Mouse (Mus musculus) embryonic facial prominence, embryonic 10.5 days (tissue): ENCODE data around the gene Slc16a4. TPM values are rescaled to one million over a fixed set of nuclear protein-coding genes. Genes with fewer than 3 reads are reported as not detected.

Experiments
- DNase-seq: peaks from one replicate; pipeline ENCODE4 v3.0.0-alpha.2; 2017; ENCODE audit warnings: low spot score
- H3K27ac ChIP-seq: fragments of 300-500 bp; sonication (generic); replicated peaks from 2 replicates; pipeline ENCODE4 v1.5.1; 2016; ENCODE audit warnings: mild to moderate bottlenecking
- H3K27me3 ChIP-seq: fragments of 300-500 bp; sonication (generic); replicated peaks from 2 replicates; pipeline ENCODE4 v1.6.1; 2016; ENCODE audit warnings: low read depth, mild to moderate bottlenecking; ENCODE audit not compliant: poor library complexity, severe bottlenecking
- H3K36me3 ChIP-seq: fragments of 300-500 bp; sonication (generic); replicated peaks from 2 replicates; pipeline ENCODE4 v1.6.1; 2016; ENCODE audit warnings: mild to moderate bottlenecking, moderate library complexity
- H3K4me1 ChIP-seq: fragments of 300-500 bp; sonication (generic); 2 replicates; pipeline ENCODE4 v1.6.1; 2016
- H3K4me3 ChIP-seq: fragments of 300-500 bp; sonication (generic); 2 replicates; pipeline ENCODE4 v1.5.1; 2016; ENCODE audit warnings: mild to moderate bottlenecking, moderate library complexity
- H3K9me3 ChIP-seq: fragments of 300-500 bp; sonication (generic); 2 replicates; pipeline ENCODE4 v1.6.1; 2016; ENCODE audit warnings: mild to moderate bottlenecking
- WGBS: fragments of 180-500 bp; shearing (Covaris S2); methylation state at CpG from one replicate; pipeline ENCODE4 v1.1.7; 2016; 5-methylcytosine and 5-hydroxymethylcytosine counted together
- polyA plus RNA-seq: library from polyadenylated mRNA; unstranded; fragments of >200 nt; fragmentation: Nextera tagmentation; extraction: Ambion mirVana; gene quantifications from 2 replicates; pipeline ENCODE4 v1.2.1, GENCODE M21; 2016

Slc16a4 gene
- polyA plus RNA-seq, 1 experiment from 2014 or later = 2.1 TPM

- 96% methylated on average over 2 of the region's 2 CpGs for WGBS
- Histone ChIP-seq H3K27ac (no peak overlapping the region), H3K36me3 (peaks cover 88% of the 10 kb centered on the region), H3K27me3 (no peaks in the 10 kb centered on the region), H3K9me3 (no peaks in the 10 kb centered on the region), H3K4me3 (no peak overlapping the region), H3K4me1 (peaks cover 27% of the 10 kb centered on the region)
- no peak for DNase-seq
Measured at GRCm38 (mm10) chr3:107321141-107321540, 30.1 kb downstream of the Slc16a4 start.

GRCm38 (mm10) chr3:107321776-107322175, 30.7 kb downstream of the Slc16a4 start:
- Histone ChIP-seq H3K36me3 (peaks cover 87% of the 10 kb centered on the region), H3K27me3 (no peaks in the 10 kb centered on the region)

GRCm38 (mm10) chr3:107326442-107326841, 35.4 kb downstream of the Slc16a4 start:
- no peaks in the 10 kb centered on the region for H3K9me3 ChIP-seq
- H3K4me1 ChIP-seq = peaks cover 51% of the 10 kb centered on the region
- no peaks in the 10 kb centered on the region for H3K27me3 ChIP-seq
- peaks cover 95% of the 10 kb centered on the region for H3K36me3 ChIP-seq
- H3K4me3 ChIP-seq = no peak overlapping the region
- WGBS = 96% methylated on average over 1 of the region's 1 CpGs
- no peak overlapping the region for H3K27ac ChIP-seq
- DNase-seq = no peak

More at GRCm38 (mm10) chr3:107321776-107322175, 30.7 kb downstream of the Slc16a4 start:
- peaks cover 27% of the 10 kb centered on the region for H3K4me1 ChIP-seq
- no peak for DNase-seq
- no peak overlapping the region for H3K4me3 ChIP-seq
- no peak overlapping the region for H3K27ac ChIP-seq
- no peaks in the 10 kb centered on the region for H3K9me3 ChIP-seq

DNA sequence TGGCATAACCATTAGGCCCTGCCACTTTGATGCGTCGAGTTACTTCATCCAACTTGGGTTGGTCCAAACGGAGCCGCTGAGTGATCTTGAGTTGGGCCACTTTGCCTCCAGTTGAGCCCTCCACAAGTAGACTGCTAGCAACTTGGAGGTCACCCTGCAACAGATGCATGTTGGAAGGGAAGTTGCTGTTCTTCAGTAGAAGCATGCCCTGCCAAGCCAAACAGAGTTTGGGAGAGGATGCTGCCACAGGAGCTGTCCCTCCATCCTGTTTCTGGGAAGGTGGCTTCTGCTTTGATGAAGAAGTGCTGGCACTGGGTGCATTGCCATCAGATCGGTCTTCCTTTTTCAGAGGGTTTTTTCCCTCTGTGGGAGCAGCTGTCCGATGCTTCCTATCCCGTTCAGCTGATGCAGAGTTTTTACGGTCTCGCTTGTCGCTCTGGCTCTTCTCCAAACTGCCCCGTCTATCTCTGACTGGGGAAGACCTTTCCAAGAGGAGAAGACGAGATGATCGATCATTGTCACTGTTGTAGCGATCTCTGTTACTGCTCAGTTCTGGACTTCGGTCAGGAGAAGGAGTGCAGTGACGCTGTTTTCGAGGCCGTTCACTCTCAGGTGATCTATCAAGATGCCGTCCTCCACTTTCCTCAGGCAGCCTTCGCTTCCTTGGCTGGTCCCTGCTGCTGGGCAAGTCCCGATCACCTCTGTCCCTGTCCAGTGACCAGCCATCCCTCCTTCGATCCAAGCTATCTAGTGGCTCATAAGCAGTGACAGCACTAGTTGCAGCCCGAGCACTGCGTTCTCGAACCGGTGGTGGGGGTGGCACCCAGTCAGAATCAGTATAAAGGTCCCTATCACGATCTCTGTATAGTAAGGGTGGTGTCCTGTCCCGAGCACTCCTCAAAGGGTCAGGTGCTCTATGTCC, 39.7 kb downstream of the Slc16a4 start:
- no peak for DNase-seq
- Histone ChIP-seq H3K9me3 (no peaks in the 10 kb centered on the region), H3K27me3 (no peaks in the 10 kb centered on the region), H3K36me3 (peaks cover 60% of the 10 kb centered on the region), H3K27ac (no peak overlapping the region), H3K4me1 (peaks cover 45% of the 10 kb centered on the region), H3K4me3 (peak overlapping the region; percentile 78)
- 88% methylated on average over 28 of the region's 28 CpGs for WGBS

- H3K4me3 ChIP-seq = peak overlapping the region; percentile 78
- H3K4me1 ChIP-seq = peaks cover 42% of the 10 kb centered on the region
- no peaks in the 10 kb centered on the region for H3K9me3 ChIP-seq
- no peaks in the 10 kb centered on the region for H3K27me3 ChIP-seq
- DNase-seq = no peak
- H3K36me3 ChIP-seq = peaks cover 52% of the 10 kb centered on the region
- WGBS = 30% methylated on average over 17 of the region's 17 CpGs
- peak overlapping the region; percentile 96 for H3K27ac ChIP-seq
Measured at GRCm38 (mm10) chr3:107331746-107332126, 40.7 kb downstream of the Slc16a4 start.

- peak overlapping the region; percentile 96 for H3K27ac ChIP-seq
- no peaks in the 10 kb centered on the region for H3K9me3 ChIP-seq
- H3K4me3 ChIP-seq = peak overlapping the region; percentile 78
- no peaks in the 10 kb centered on the region for H3K27me3 ChIP-seq
- peaks cover 46% of the 10 kb centered on the region for H3K36me3 ChIP-seq
- WGBS = under 1% methylated on average over 75 of the region's 75 CpGs
- DNase-seq = peak; percentile 72
- H3K4me1 ChIP-seq = peaks cover 42% of the 10 kb centered on the region
Measured at GRCm38 (mm10) chr3:107332127-107332959, 41.3 kb downstream of the Slc16a4 start.

- peak; percentile 97 for DNase-seq
- no peaks in the 10 kb centered on the region for H3K27me3 ChIP-seq
- H3K4me1 ChIP-seq = peaks cover 42% of the 10 kb centered on the region
- peak overlapping the region; percentile 78 for H3K4me3 ChIP-seq
- peaks cover 41% of the 10 kb centered on the region for H3K36me3 ChIP-seq
- H3K27ac ChIP-seq = peak overlapping the region; percentile 96
- no peaks in the 10 kb centered on the region for H3K9me3 ChIP-seq
- under 1% methylated on average over 37 of the region's 37 CpGs for WGBS
Measured at GRCm38 (mm10) chr3:107332960-107333380, 41.9 kb downstream of the Slc16a4 start.

DNA sequence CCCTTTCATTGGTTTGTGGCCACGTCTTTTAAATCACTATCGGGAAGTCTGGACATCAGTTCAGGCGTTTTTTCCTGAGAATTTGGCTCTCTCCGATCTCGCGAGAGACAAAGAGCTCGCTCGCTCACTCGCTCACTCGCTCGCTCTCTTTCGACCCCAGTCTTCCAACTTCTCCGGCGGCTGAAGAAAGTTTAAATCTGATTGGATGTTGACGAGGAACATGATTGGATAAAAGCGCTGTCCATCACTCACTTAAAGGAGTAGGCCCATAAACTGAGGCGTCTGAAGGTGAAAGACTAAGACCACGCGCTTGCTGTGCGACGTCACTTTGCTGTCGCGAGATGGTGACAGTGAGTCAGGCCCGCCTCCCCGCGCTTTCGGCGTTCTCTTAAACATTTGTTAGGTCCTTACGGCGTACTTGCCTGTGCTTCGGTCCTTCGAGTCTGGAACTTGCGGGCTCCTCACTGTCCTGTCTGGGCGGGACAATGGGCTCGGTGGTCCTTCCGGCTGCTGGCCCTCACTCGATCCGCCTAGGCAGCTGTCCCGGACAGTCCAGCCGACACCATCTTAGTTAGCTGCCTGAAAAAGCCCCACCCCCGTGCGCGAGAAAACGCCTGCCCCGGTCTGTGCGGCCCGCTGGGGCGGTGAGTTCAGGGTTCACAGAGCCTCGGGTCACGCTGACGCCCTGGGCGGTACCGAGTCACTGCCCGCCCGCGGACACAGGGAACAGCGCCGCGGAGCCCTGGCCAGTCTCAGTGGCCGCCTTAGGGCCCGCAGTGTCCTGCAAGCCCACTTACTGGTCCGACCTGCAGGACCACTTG, 42.6 kb downstream of the Slc16a4 start, which contains the start of gene Rbm15:
TSS of gene Rbm15 (minus strand) at position 293 of the 821 bp plus-strand sequence.
- under 1% methylated on average over 62 of the region's 62 CpGs for WGBS
- peak within 1 kb of the TSS; percentile 96 for H3K27ac ChIP-seq
- peaks cover 40% of the 10 kb centered on the region for H3K4me1 ChIP-seq
- peak within 1 kb of the TSS; percentile 78 for H3K4me3 ChIP-seq
- peak; percentile 94 for DNase-seq
- H3K27me3 ChIP-seq = no peaks in the 10 kb centered on the region
- peaks cover 35% of the 10 kb centered on the region for H3K36me3 ChIP-seq
- H3K9me3 ChIP-seq = no peaks in the 10 kb centered on the region

DNA sequence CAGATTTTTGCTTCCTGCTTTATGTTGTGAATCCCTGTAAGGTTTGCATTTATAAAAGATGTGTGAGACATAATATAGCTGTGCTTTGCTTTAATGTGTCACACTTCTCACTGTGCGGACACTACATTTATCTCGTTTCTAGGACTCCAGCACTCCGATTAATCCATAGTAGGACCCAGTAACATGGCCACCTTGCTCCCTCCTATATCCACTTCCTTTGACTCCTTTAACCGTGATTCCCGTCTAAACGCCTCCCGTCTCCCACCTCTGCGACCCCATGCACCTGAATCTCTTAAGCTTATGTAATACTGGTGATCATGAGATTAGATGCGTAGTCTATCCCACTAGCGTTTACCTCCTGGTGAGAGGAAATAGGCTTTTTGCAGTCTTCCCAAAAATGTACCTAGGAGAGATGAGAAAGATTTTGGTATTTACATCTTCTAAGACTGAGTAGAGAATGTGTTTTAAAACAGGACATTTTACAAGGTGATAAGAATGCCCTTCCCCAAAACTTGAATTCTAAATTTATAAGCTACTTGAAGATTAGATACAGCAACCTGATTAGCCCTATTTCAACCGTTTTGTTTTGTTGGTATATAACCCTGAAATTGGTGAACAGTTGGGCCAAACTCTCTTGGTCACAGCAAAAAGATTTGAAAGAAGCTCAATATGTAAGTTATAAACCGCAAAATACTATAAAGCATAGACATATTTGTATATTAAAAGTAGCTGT, 43.3 kb downstream of the Slc16a4 start:
- 13% methylated on average over 12 of the region's 12 CpGs for WGBS
- Histone ChIP-seq H3K27ac (peak overlapping the region; percentile 96), H3K4me3 (peak overlapping the region; percentile 78), H3K27me3 (no peaks in the 10 kb centered on the region), H3K4me1 (peaks cover 36% of the 10 kb centered on the region), H3K36me3 (peaks cover 27% of the 10 kb centered on the region), H3K9me3 (no peaks in the 10 kb centered on the region)
- DNase-seq = no peak

- WGBS = 65% methylated on average over 3 of the region's 3 CpGs
- Histone ChIP-seq H3K36me3 (no peaks in the 10 kb centered on the region), H3K27me3 (no peaks in the 10 kb centered on the region), H3K4me1 (no peaks in the 10 kb centered on the region), H3K9me3 (no peaks in the 10 kb centered on the region), H3K4me3 (no peak overlapping the region), H3K27ac (no peak overlapping the region)
- no peak for DNase-seq
Measured at GRCm38 (mm10) chr3:107343971-107344370, 52.9 kb downstream of the Slc16a4 start.

- H3K4me3 ChIP-seq = no peak overlapping the region
- WGBS = 60% methylated on average over 3 of the region's 3 CpGs
- no peaks in the 10 kb centered on the region for H3K36me3 ChIP-seq
- H3K27ac ChIP-seq = no peak overlapping the region
- no peaks in the 10 kb centered on the region for H3K9me3 ChIP-seq
- H3K27me3 ChIP-seq = no peaks in the 10 kb centered on the region
- DNase-seq = no peak
- no peaks in the 10 kb centered on the region for H3K4me1 ChIP-seq
Measured at GRCm38 (mm10) chr3:107345033-107345725, 54.1 kb downstream of the Slc16a4 start.
